ENCODE assay signal across 1 mouse cellular context in genomic region chr11:104013101-104013795, GRCm38 (mm10).
TF ChIP-seq lines count a peak whose summit lies in the region.

No protein-coding gene starts in this region.

TF ChIP-seq in CH12.LX, 34 proteins besides CTCF, POLR2A, EP300 and RAD21 (continued from another document):
- TF ChIP-seq CHD2 (IDR thresholded peaks at IDR 0.05; ENCODE audit: low read length) (peak; percentile 46; the same call in 1 of the 2 replicates), ZMIZ1 (IDR thresholded peaks at IDR 0.05; ENCODE audit: low read depth, low read length) (no peak; the same call in 1 of the 2 replicates), CHD1 (IDR thresholded peaks at IDR 0.05; ENCODE audit: low read depth, low read length) (no peak; the same call in 1 of the 2 replicates), USF1 (IDR thresholded peaks at IDR 0.05; ENCODE audit: low read depth, low read length) (no peak), MXI1 (IDR thresholded peaks at IDR 0.05; ENCODE audit: low read depth, low read length) (peak; percentile 84), IRF4 (IDR thresholded peaks at IDR 0.05; ENCODE audit: low read depth, low read length) (peak; percentile 87), MAZ (IDR thresholded peaks at IDR 0.05; ENCODE audit: low read depth, low read length) (peak; percentile 48; the same call in 1 of the 2 replicates), RCOR1 (conservative IDR thresholded peaks at IDR 0.05; ENCODE audit: low read depth, low read length) (peak; percentile 46; the same call in 1 of the 2 replicates), UBTF (IDR thresholded peaks at IDR 0.05; ENCODE audit: low read depth, low read length) (no peak), PAX5 (IDR thresholded peaks at IDR 0.05; ENCODE audit: low read length) (no peak), E2F4 (IDR thresholded peaks at IDR 0.05; ENCODE audit: insufficient replicate concordance, low read depth, low read length) (0 out of 2 replicates have a peak, but pooled peaks have one; percentile 62), ZKSCAN1 (IDR thresholded peaks at IDR 0.05; ENCODE audit: borderline replicate concordance, low read depth, low read length) (no peak), MAX (IDR thresholded peaks at IDR 0.05; ENCODE audit: low read length) (peak; percentile 75), NRF1 (IDR thresholded peaks at IDR 0.05; ENCODE audit: low read depth, low read length) (peak; percentile 59; the same call in 1 of the 2 replicates), KAT2A (IDR thresholded peaks at IDR 0.05; ENCODE audit: insufficient replicate concordance, low read length) (no peak), JUND (conservative IDR thresholded peaks at IDR 0.05; ENCODE audit: low read depth, low read length) (no peak; the same call in 1 of the 2 replicates)
